24 mouse cellular contexts compared by ENCODE assay signal in the genomic region with DNA sequence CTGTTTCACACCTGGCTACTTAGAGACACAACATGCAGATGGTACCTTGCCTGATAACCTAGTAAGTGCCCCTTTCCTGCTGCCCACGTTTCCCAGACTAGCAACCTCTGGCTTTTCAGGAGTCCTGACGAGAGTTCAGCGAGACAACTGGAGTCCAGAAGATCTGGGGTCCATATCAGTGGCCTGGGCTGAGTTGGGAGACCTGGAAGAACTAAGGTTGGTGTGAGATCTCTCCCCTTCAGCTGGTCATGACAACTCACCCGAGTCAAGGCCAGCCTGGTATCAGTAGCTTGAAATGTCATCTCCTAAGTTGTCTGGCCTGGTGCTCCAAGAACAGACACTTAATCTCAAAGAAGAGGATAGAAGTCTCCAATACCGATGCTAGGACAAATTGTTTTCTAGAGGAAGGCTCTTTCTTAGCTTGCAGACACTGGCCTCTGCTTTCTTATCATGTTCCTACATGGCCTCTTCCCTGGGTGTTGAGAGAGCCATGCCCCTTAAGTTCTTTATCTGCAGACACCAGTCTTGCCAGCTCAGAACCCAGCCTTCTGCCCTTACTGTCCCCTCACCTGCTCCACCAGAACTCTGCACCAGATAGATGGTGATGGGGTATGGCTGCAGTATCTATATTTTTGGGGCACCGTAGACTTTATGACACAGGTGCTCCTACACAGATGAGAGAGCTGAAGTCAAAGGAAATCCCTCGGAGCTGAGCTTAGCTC. TPM values are rescaled to one million over a fixed set of nuclear protein-coding genes. Genes with fewer than 3 reads are reported as not detected.
DNase-seq lines count a peak whose midpoint lies in the region; ATAC-seq and TF ChIP-seq lines count a peak whose summit lies in the region.
"Had no signal": no experiment of that assay in that cellular context is flagged by ENCODE, and none has a peak within 500 bp of the region (broad histone marks: within the 10 kb centered on the region; RNA-seq: fewer than 3 reads in every experiment).

No protein-coding gene starts in this region.

- no peaks in the 10 kb centered on the region for H3K36me3 ChIP-seq in liver, embryonic 13.5 days
- no peaks in the 10 kb centered on the region for H3K36me3 ChIP-seq in liver, postnatal 0 days (replicated peaks; ENCODE audit: insufficient read depth, low read length)
- H3K36me3 ChIP-seq: embryonic facial prominence, embryonic 10.5 days; heart, embryonic 15.5 days; hindbrain, embryonic 15.5 days had no signal

- H3K9me3 ChIP-seq in liver, embryonic 13.5 days (replicated peaks): no peaks in the 10 kb centered on the region
- no peaks in the 10 kb centered on the region for H3K9me3 ChIP-seq in liver, postnatal 0 days (ENCODE audit: low read length)
- H3K9me3 ChIP-seq: embryonic facial prominence, embryonic 10.5 days; forebrain, embryonic 13.5 days; heart, embryonic 15.5 days; hindbrain, embryonic 15.5 days had no signal

- TF ChIP-seq EP300 in liver, postnatal 0 days (IDR thresholded peaks at IDR 0.05; ENCODE audit: low read depth): no peak

- no peak for TF ChIP-seq CTCF in liver, postnatal 0 days (IDR thresholded peaks at IDR 0.05; ENCODE audit: low read depth)

- DNase-seq in c-Kit-positive CD71-positive TER-119-positive erythroid progenitor cells, embryonic 14.5 days (ENCODE audit: low spot score): peak; percentile 42
- peak; percentile 34 for DNase-seq in liver, embryonic 13.5 days
- no peak for DNase-seq in liver, postnatal 0 days
- no peak for DNase-seq in natural killer cell, adult 2 months (ENCODE audit: low spot score in 2 of 2)
- no peak for DNase-seq in embryo, embryonic 10 days (ENCODE audit: low spot score)
- DNase-seq in heart, adult 9 months (ENCODE audit: low spot score in 2 of 2): no peak
- no peak for DNase-seq in spleen, adult 18-20 months
- DNase-seq: adrenal gland, adult 2 months; adrenal gland, postnatal 25 days; cerebellum, adult 11-12 months; cerebellum, adult 9-11 months; cerebellum, postnatal 36 days; forebrain, postnatal 0 days; gastrocnemius, adult 2 months; gastrocnemius, postnatal 25 days; heart, adult 11 months; heart, postnatal 14 days had no signal

- 43% methylated on average over 7 of the region's 7 CpGs for WGBS in liver, embryonic 13.5 days (ENCODE audit: insufficient replicate concordance)
- WGBS in liver, postnatal 0 days (ENCODE audit: insufficient replicate concordance): 57% methylated on average over 7 of the region's 7 CpGs

- H3K4me2 ChIP-seq in liver, embryonic 13.5 days: peak overlapping the region; percentile 46
- H3K4me2 ChIP-seq in liver, postnatal 0 days (ENCODE audit: low read depth, low read length): no peak overlapping the region
- H3K4me2 ChIP-seq: forebrain, embryonic 13.5 days; heart, embryonic 11.5 days; heart, embryonic 15.5 days; hindbrain, embryonic 15.5 days had no signal

- H3K9ac ChIP-seq in liver, embryonic 13.5 days: peak overlapping the region; percentile 56
- no peak overlapping the region for H3K9ac ChIP-seq in liver, postnatal 0 days (replicated peaks)
- H3K9ac ChIP-seq: forebrain, embryonic 13.5 days; forebrain, postnatal 0 days; heart, embryonic 15.5 days; hindbrain, embryonic 15.5 days had no signal

- H3K27ac ChIP-seq in liver, embryonic 13.5 days: peak overlapping the region; percentile 89
- no peak overlapping the region for H3K27ac ChIP-seq in liver, postnatal 0 days (ENCODE audit: low read depth)
- H3K27ac ChIP-seq: embryonic facial prominence, embryonic 10.5 days; forebrain, embryonic 13.5 days; gastrocnemius, adult 2 months; heart, embryonic 15.5 days; hindbrain, embryonic 15.5 days had no signal

- ATAC-seq in erythroid progenitor cell, adult 5-6 weeks (replicated peaks; ENCODE audit: low FRiP score, poor library complexity, severe bottlenecking): peak; percentile 52; the same call in 1 of the 2 replicates
- peak; percentile 96 for ATAC-seq in liver, embryonic 13.5 days (ENCODE audit: low read depth)
- peak; percentile 69 for ATAC-seq in liver, postnatal 0 days
- ATAC-seq: forebrain, embryonic 13.5 days; forebrain, postnatal 0 days had no signal

- peak overlapping the region; percentile 29 for H3K4me3 ChIP-seq in liver, embryonic 13.5 days (replicated peaks)
- no peak overlapping the region for H3K4me3 ChIP-seq in liver, postnatal 0 days (ENCODE audit: low read depth, low read length)
- H3K4me3 ChIP-seq: embryonic facial prominence, embryonic 10.5 days; forebrain, embryonic 13.5 days; gastrocnemius, adult 2 months; heart, embryonic 15.5 days; hindbrain, embryonic 15.5 days had no signal

- peaks cover 39% of the 10 kb centered on the region for H3K4me1 ChIP-seq in liver, embryonic 13.5 days (replicated peaks)
- H3K4me1 ChIP-seq in liver, postnatal 0 days (ENCODE audit: insufficient read depth): no peaks in the 10 kb centered on the region
- H3K4me1 ChIP-seq: forebrain, embryonic 13.5 days; hindbrain, embryonic 15.5 days had no signal

- H3K27me3 ChIP-seq in liver, embryonic 13.5 days: no peaks in the 10 kb centered on the region
- H3K27me3 ChIP-seq in liver, postnatal 0 days (ENCODE audit: insufficient read depth, low read length): no peaks in the 10 kb centered on the region
- H3K27me3 ChIP-seq: forebrain, embryonic 13.5 days; hindbrain, embryonic 15.5 days had no signal

RNA-seq across cellular contexts. Expression of a gene that starts 21.3 kb away (rescaled TPM):
- not detected in 2 replicates for total RNA-seq in erythroid progenitor cell, adult 5-6 weeks (2015; ENCODE audit: low replicate concordance)
- 0.39 TPM in 1 of 2 replicates, not detected in the other for total RNA-seq in erythroid progenitor cell, adult 5-6 weeks (2017; ENCODE audit: low replicate concordance)
- polyA plus RNA-seq in liver, embryonic 13.5 days (2015; fragmentation: Nextera tagmentation; extraction: Ambion mirVana): 4.6 TPM in 2 replicates
- 40.0 and 44.6 TPM in 2 replicates for polyA plus RNA-seq in liver, postnatal 0 days (2015; fragmentation: Nextera tagmentation; extraction: Ambion mirVana)
- total RNA-seq: hematopoietic stem cell, adult 5-6 weeks had no signal

RNA-seq across cellular contexts. Expression of a gene that starts 53.9 kb away (rescaled TPM):
- not detected in 2 replicates for total RNA-seq in erythroid progenitor cell, adult 5-6 weeks (2015; ENCODE audit: low replicate concordance)
- not detected in 2 replicates for total RNA-seq in erythroid progenitor cell, adult 5-6 weeks (2017; ENCODE audit: low replicate concordance)
- polyA plus RNA-seq in liver, embryonic 13.5 days (2015; fragmentation: Nextera tagmentation; extraction: Ambion mirVana): 0.54 and 0.68 TPM in 2 replicates
- polyA plus RNA-seq in liver, postnatal 0 days (2015; fragmentation: Nextera tagmentation; extraction: Ambion mirVana): 2.4 and 3.4 TPM in 2 replicates
- total RNA-seq: hematopoietic stem cell, adult 5-6 weeks had no signal

Comparison
In these comparisons a context has a peak if more than half of its experiments do, and no peak if none do; other contexts are left out.
1. DNase-seq: peak in c-Kit-positive CD71-positive TER-119-positive erythroid progenitor cells, embryonic 14.5 days (single experiment) and liver, embryonic 13.5 days (single experiment); none in liver, postnatal 0 days (single experiment), natural killer cell, adult 2 months (0 of 2), embryo, embryonic 10 days (single experiment), heart, adult 9 months (0 of 2) and spleen, adult 18-20 months (0 of 2).
2. Peak in every context shown above with its lines, with median percentiles within 50 percentile points of each other: ATAC-seq.